Mouse (Mus musculus): ENCODE data around the gene Polrmt.

Polrmt gene

GRCm38 (mm10) chr10:79743161-79743560, 3.2 kb downstream of the Polrmt start:
- DNase-seq (ENCODE audit: low spot score) = no peak

GRCm38 (mm10) chr10:79740863-79741262, 5.5 kb downstream of the Polrmt start:
- DNase-seq (ENCODE audit: low spot score) = no peak

GRCm38 (mm10) chr10:79739234-79739633, 7.1 kb downstream of the Polrmt start:
- no peak for DNase-seq (ENCODE audit: low spot score)

GRCm38 (mm10) chr10:79738259-79738658, 8.1 kb downstream of the Polrmt start:
- DNase-seq (ENCODE audit: low spot score) = no peak

GRCm38 (mm10) chr10:79736706-79737105, 9.7 kb downstream of the Polrmt start:
- no peak for DNase-seq (ENCODE audit: low spot score)

- DNase-seq (ENCODE audit: low spot score) = no peak
Observed at GRCm38 (mm10) chr10:79735361-79735760, 11.0 kb downstream of the Polrmt start.

- no peak for DNase-seq (ENCODE audit: low spot score)
Observed at GRCm38 (mm10) chr10:79733847-79734246, 12.5 kb downstream of the Polrmt start.

GRCm38 (mm10) chr10:79732500-79732899, 13.9 kb downstream of the Polrmt start:
- no peak for DNase-seq (ENCODE audit: low spot score)

GRCm38 (mm10) chr10:79729357-79729965, 16.9 kb downstream of the Polrmt start:
- no peak for DNase-seq (ENCODE audit: low spot score)

- no peak for DNase-seq (ENCODE audit: low spot score)
Observed at GRCm38 (mm10) chr10:79728323-79729249, 17.8 kb downstream of the Polrmt start.

GRCm38 (mm10) chr10:79726090-79726489, 20.3 kb downstream of the Polrmt start:
- DNase-seq (ENCODE audit: low spot score) = no peak

- no peak for DNase-seq (ENCODE audit: low spot score)
Observed at GRCm38 (mm10) chr10:79723692-79724091, 22.7 kb downstream of the Polrmt start.

GRCm38 (mm10) chr10:79723047-79723446, 23.3 kb downstream of the Polrmt start:
- no peak for DNase-seq (ENCODE audit: low spot score)

GRCm38 (mm10) chr10:79721089-79721488, 25.3 kb downstream of the Polrmt start:
- DNase-seq (ENCODE audit: low spot score) = no peak

GRCm38 (mm10) chr10:79717640-79718357, 28.6 kb downstream of the Polrmt start:
- DNase-seq (ENCODE audit: low spot score) = no peak

- no peak for DNase-seq (ENCODE audit: low spot score)
Observed at GRCm38 (mm10) chr10:79716988-79717355, 29.4 kb downstream of the Polrmt start.

GRCm38 (mm10) chr10:79716254-79716987, 30.0 kb downstream of the Polrmt start, which contains the start of gene Hcn2:
TSS of gene Hcn2 (plus strand) at chr10:79716634.
- DNase-seq (ENCODE audit: low spot score) = no peak

- no peak for DNase-seq (ENCODE audit: low spot score)
Observed at GRCm38 (mm10) chr10:79714996-79715395, 31.4 kb downstream of the Polrmt start.

GRCm38 (mm10) chr10:79713163-79713562, 33.2 kb downstream of the Polrmt start:
- no peak for DNase-seq (ENCODE audit: low spot score)

GRCm38 (mm10) chr10:79712499-79713126, 33.8 kb downstream of the Polrmt start:
- no peak for DNase-seq (ENCODE audit: low spot score)

- no peak for DNase-seq (ENCODE audit: low spot score)
Observed at GRCm38 (mm10) chr10:79712029-79712428, 34.4 kb downstream of the Polrmt start.
